Mouse (Mus musculus) forebrain, embryonic 13.5 days (tissue): ENCODE measurements around the gene Kif6. TPM values are rescaled to one million over a fixed set of nuclear protein-coding genes. Genes with fewer than 3 reads are reported as not detected.
A peak's percentile ranks its signal among the peaks of the same experiment; 100 is the strongest.

ENCODE experiments used
- ATAC-seq: fragments of 200-750 bp; cut with Nextera tagmentation; 2 replicates; pipeline ENCODE4 v1.8.0; 2017
- H3K27ac ChIP-seq: fragments of 300-500 bp; sonication (generic); 2 replicates; pipeline ENCODE4 v1.5.1; 2015; ENCODE audit warnings: inconsistent platforms, mild to moderate bottlenecking, moderate library complexity
- H3K27me3 ChIP-seq: fragments of 300-500 bp; sonication (generic); 2 replicates; pipeline ENCODE4 v1.6.1; 2015; ENCODE audit warnings: mild to moderate bottlenecking, inconsistent platforms
- H3K36me3 ChIP-seq: fragments of 300-500 bp; sonication (generic); 2 replicates; pipeline ENCODE4 v1.6.1; 2015; ENCODE audit warnings: mild to moderate bottlenecking, inconsistent platforms; ENCODE audit not compliant: poor library complexity, severe bottlenecking
- H3K4me1 ChIP-seq: fragments of 300-500 bp; sonication (generic); 2 replicates; pipeline ENCODE4 v1.6.1; 2015; ENCODE audit warnings: inconsistent platforms
- H3K4me2 ChIP-seq: fragments of 300-500 bp; sonication (generic); 2 replicates; pipeline ENCODE4 v1.6.1; 2015; ENCODE audit warnings: inconsistent platforms, mild to moderate bottlenecking, moderate library complexity
- H3K4me3 ChIP-seq: fragments of 300-500 bp; sonication (generic); 2 replicates; pipeline ENCODE4 v1.5.1; 2015; ENCODE audit warnings: mild to moderate bottlenecking, inconsistent platforms
- H3K9ac ChIP-seq: fragments of 300-500 bp; sonication (generic); 2 replicates; pipeline ENCODE4 v1.6.1; 2015; ENCODE audit warnings: mild to moderate bottlenecking, inconsistent platforms
- H3K9me3 ChIP-seq: fragments of 300-500 bp; sonication (generic); replicated peaks from 2 replicates; pipeline ENCODE4 v1.6.1; 2016; ENCODE audit warnings: inconsistent platforms
- WGBS: fragments of 180-500 bp; shearing (Covaris S2); methylation state at CpG from one replicate; pipeline ENCODE4 v1.1.7; 2015; 5-methylcytosine and 5-hydroxymethylcytosine counted together
- polyA plus RNA-seq: library from polyadenylated mRNA; unstranded; fragments of >200 nt; fragmentation: Nextera tagmentation; extraction: Ambion mirVana; gene quantifications from 2 replicates; pipeline ENCODE4 v1.2.1, GENCODE M21; 2015

Kif6 gene
- polyA plus RNA-seq, 1 experiment from 2014 or later, result 1.7 TPM

DNA sequence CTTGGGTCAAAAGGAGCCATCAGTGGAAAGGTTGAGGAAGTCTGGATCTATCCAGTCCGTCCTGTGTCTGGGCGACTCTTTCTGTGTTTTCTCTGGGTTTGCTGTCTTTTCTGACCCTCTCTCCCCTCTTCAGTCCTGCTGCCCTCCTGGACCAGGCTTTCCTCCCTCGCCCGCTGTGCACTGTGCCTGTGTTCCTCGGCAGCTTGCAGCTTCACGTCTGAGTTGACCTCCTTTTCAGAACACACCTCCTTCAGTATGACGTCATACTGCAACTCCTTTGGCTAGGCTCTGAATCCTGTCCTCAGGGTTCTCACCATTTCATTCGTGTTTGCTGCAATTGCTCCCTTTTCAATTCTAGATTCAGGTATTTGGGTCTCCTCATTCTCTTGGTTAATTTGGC lies 18.1 kb downstream of the Kif6 start:
- 47% methylated on average over 8 of the region's 8 CpGs for WGBS
- H3K36me3 ChIP-seq, result no peaks in the 10 kb centered on the region
- no peak overlapping the region for H3K4me3 ChIP-seq
- H3K9ac ChIP-seq, result no peak overlapping the region
- ATAC-seq, result no peak
- H3K4me1 ChIP-seq, result peaks cover 8% of the 10 kb centered on the region
- H3K9me3 ChIP-seq, result no peaks in the 10 kb centered on the region
- no peak overlapping the region for H3K27ac ChIP-seq
- H3K4me2 ChIP-seq, result no peak overlapping the region
- no peaks in the 10 kb centered on the region for H3K27me3 ChIP-seq

DNA sequence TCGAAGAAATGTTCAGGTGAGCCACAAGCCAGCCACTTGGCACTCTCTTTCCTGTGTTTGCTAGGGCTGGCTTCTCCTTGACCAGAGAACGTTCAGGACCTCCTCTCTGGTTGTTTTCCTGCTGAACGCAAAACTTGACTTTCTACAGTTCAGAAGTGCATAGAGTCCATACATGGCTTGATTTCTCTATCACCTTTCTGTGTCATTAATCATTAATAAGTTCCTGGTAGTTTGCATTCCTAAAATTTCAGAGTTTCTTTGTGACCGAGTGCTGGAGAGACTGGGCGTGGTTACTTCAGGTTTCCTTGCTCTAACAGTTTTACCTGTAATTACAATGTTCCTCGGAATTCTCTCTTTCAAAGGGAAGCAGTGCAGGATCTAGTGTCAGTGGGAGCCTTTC lies 27.0 kb downstream of the Kif6 start:
- Histone ChIP-seq H3K27me3 (no peaks in the 10 kb centered on the region), H3K4me2 (no peak overlapping the region), H3K27ac (no peak overlapping the region), H3K36me3 (no peaks in the 10 kb centered on the region), H3K4me1 (peaks cover 7% of the 10 kb centered on the region; the same call in 1 of the 2 replicates), H3K9ac (no peak overlapping the region), H3K4me3 (no peak overlapping the region), H3K9me3 (no peaks in the 10 kb centered on the region)
- WGBS, result 93% methylated on average over 6 of the region's 6 CpGs
- no peak for ATAC-seq

DNA sequence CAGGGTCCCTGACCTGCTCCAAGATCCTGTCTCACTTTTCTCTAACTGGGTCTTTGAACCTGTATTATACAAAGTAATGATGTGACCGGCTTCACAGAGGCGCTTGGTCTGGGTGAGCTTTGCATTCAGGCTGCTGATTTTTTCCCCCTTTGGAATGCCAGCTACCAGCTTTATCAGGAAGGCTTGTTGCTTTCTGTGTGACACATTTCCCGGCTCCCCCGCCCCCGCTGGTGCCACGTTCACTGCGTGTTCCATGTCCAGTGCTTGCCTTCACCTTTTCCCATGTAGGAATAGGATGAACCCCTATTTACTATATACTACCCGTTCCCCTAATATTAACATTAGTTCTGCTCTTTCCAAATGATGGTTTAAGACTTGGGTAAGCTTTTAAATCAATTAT lies 27.4 kb downstream of the Kif6 start:
- 94% methylated on average over 8 of the region's 8 CpGs for WGBS

DNA sequence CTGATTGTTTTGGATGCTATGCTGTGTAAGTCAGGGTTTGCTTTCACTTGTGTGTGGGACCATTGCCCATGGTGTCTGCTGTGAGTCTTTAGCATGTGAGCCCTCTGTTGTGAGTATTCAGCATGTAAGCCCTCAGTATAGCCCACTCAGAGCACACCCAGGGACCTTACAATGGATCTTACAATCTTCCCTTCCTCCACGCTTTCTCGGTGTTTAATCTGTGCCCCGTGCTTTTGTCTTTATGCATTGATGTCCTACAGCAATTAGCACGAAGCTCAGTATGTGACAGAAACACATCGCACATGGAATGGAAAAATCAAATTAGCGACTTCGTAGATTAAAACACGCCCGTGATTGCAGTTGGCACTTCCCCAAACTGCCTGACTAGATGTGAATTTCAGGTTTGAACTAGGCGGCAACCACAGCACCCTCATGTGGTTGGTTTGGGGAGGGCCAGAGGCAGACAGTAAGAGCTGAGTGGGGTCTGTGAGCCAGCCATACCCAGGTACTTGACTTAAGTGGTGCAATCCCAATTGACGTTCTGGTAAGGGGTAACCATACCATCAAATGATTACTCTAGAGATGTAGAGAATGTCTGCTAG lies 28.1 kb downstream of the Kif6 start:
- ATAC-seq, result peak; percentile 58
- Histone ChIP-seq H3K4me1 (peaks cover 7% of the 10 kb centered on the region; the same call in 1 of the 2 replicates), H3K27me3 (no peaks in the 10 kb centered on the region), H3K36me3 (no peaks in the 10 kb centered on the region), H3K9me3 (no peaks in the 10 kb centered on the region), H3K4me2 (no peak overlapping the region), H3K9ac (no peak overlapping the region), H3K27ac (peak overlapping the region; percentile 54; the same call in 1 of the 2 replicates), H3K4me3 (no peak overlapping the region)
- WGBS, result 66% methylated on average over 11 of the region's 11 CpGs

More for the DNA sequence above, 27.4 kb downstream of the Kif6 start:
- no peak overlapping the region for H3K4me3 ChIP-seq
- H3K27ac ChIP-seq, result no peak overlapping the region
- H3K9ac ChIP-seq, result no peak overlapping the region
- no peaks in the 10 kb centered on the region for H3K9me3 ChIP-seq
- H3K4me2 ChIP-seq, result no peak overlapping the region
- H3K27me3 ChIP-seq, result no peaks in the 10 kb centered on the region
- no peak for ATAC-seq
- H3K36me3 ChIP-seq, result no peaks in the 10 kb centered on the region
- H3K4me1 ChIP-seq, result peaks cover 7% of the 10 kb centered on the region; the same call in 1 of the 2 replicates

DNA sequence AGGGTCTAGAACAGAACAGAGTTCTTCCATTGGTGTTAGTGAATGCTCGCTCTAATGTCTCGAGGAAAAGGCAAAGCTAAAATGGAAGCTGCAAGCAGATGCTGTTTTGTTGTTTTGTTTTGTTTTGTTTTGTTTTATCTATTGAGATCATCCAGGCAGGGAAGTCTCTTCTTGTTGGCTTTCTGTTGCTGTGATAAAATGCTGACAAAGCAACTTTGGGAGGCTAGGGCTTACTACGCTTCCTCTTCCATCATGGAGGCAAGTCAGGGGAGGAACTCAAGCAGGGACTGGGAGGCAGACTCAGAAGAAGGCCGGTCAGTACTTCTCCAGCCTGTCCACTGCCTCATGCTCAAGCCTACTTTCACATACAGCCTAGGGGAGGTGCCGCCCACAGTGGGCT lies 31.3 kb downstream of the Kif6 start:
- ATAC-seq, result no peak
- H3K4me2 ChIP-seq, result no peak overlapping the region
- no peak overlapping the region for H3K4me3 ChIP-seq
- H3K4me1 ChIP-seq, result 0 out of 2 replicates have a peak, but pooled peaks cover 3% of the 10 kb centered on the region
- H3K9me3 ChIP-seq, result peaks cover 4% of the 10 kb centered on the region
- H3K27me3 ChIP-seq, result no peaks in the 10 kb centered on the region
- H3K9ac ChIP-seq, result no peak overlapping the region
- WGBS, result 92% methylated on average over 5 of the region's 5 CpGs
- no peaks in the 10 kb centered on the region for H3K36me3 ChIP-seq
- H3K27ac ChIP-seq, result no peak overlapping the region

DNA sequence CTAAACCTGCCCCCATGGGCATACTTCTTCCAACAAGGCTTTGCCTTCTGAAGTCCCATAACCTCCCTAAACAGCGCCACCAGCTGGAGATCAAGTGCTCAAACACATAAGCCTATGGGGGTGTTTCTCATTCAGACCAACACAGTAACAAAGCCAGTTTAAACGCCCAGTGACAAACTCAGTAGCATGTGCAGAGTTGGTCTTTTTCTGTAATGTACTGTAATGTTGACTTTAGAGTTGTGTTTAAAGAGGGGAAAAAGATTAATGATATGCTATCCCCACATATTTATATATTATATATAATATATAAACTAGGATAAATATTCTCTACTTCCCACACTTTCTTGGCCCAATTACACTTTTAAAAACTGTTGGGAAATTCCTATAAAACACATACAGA lies 34.0 kb downstream of the Kif6 start:
- no peak overlapping the region for H3K4me3 ChIP-seq
- H3K4me1 ChIP-seq, result peaks cover 9% of the 10 kb centered on the region
- H3K9ac ChIP-seq, result no peak overlapping the region
- no peaks in the 10 kb centered on the region for H3K27me3 ChIP-seq
- no peak for ATAC-seq
- no peak overlapping the region for H3K4me2 ChIP-seq
- no peak overlapping the region for H3K27ac ChIP-seq
- WGBS, result 80% methylated on average over 2 of the region's 2 CpGs
- peaks cover 4% of the 10 kb centered on the region for H3K9me3 ChIP-seq
- H3K36me3 ChIP-seq, result no peaks in the 10 kb centered on the region

DNA sequence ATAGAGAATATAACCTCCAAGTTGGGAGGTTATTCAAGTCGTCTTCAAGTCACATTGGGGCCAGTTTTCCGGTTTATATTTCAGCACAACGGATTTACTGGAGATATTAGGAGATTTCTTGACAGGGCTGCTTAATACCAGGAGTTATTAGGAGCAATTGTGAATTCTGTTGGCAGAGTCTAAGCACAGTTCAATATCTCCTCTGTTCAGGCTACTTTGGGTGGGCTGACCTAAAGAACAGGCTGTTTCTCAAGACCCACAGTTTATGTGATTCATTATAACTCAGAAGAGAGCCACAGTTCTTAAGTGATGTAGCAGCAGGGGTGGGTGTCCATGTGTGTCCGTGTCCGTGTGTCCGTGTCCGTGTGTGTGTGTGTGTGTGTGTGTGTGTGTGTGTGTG lies 34.5 kb downstream of the Kif6 start:
- no peaks in the 10 kb centered on the region for H3K27me3 ChIP-seq
- H3K27ac ChIP-seq, result no peak overlapping the region
- no peak overlapping the region for H3K9ac ChIP-seq
- no peak for ATAC-seq
- WGBS, result 90% methylated on average over 7 of the region's 7 CpGs
- no peak overlapping the region for H3K4me2 ChIP-seq
- peaks cover 9% of the 10 kb centered on the region for H3K4me1 ChIP-seq
- H3K9me3 ChIP-seq, result peaks cover 4% of the 10 kb centered on the region
- H3K36me3 ChIP-seq, result no peaks in the 10 kb centered on the region
- H3K4me3 ChIP-seq, result no peak overlapping the region

DNA sequence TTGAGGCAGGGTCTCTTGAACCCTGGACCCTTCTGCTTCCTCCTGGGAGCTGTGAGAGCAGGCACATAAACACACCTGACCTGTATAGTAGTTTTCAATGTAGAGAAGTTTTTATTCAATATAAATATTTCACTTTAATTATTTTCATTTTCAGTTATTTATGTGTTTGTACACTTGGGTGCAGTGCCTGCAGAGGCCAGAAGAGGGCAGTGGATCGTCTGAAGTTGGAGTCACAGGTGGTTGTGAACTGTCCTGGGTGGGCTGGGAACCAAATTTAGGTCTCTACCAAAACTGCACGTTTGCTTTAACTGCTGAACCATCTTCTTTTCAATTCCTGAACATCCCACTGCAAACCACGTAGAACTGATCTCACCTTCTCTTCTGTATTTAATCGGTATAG lies 35.4 kb downstream of the Kif6 start:
- Histone ChIP-seq H3K9ac (no peak overlapping the region), H3K4me1 (peaks cover 9% of the 10 kb centered on the region), H3K27me3 (no peaks in the 10 kb centered on the region), H3K9me3 (peaks cover 4% of the 10 kb centered on the region), H3K4me2 (no peak overlapping the region), H3K36me3 (no peaks in the 10 kb centered on the region), H3K27ac (no peak overlapping the region), H3K4me3 (no peak overlapping the region)
- 87% methylated on average over 4 of the region's 4 CpGs for WGBS
- ATAC-seq, result no peak

DNA sequence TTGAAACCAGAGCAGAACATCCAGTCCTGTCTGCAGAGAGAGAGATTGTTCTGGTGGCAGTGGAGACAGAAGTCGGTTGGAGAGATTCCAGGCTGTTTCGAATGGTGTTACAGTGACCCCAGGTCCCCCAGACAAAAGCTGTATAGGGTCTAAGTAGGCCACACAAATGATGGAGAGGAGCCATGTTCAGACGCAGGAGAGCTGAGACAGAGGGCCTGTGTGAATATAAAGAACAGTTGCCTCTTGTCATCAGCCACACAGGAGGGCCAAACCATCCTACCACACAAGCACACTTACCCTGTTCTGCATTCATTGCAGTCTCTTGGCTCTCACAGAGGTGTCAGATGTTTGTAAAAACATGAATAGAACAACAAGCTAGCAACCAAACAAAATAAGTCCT lies 37.4 kb downstream of the Kif6 start:
- Histone ChIP-seq H3K4me2 (no peak overlapping the region), H3K4me3 (no peak overlapping the region), H3K36me3 (no peaks in the 10 kb centered on the region), H3K27me3 (no peaks in the 10 kb centered on the region), H3K9me3 (peaks cover 4% of the 10 kb centered on the region), H3K4me1 (peaks cover 9% of the 10 kb centered on the region), H3K9ac (no peak overlapping the region), H3K27ac (peak overlapping the region; percentile 3; the same call in 1 of the 2 replicates)
- ATAC-seq, result peak; percentile 55
- WGBS, result 34% methylated on average over 3 of the region's 3 CpGs

DNA sequence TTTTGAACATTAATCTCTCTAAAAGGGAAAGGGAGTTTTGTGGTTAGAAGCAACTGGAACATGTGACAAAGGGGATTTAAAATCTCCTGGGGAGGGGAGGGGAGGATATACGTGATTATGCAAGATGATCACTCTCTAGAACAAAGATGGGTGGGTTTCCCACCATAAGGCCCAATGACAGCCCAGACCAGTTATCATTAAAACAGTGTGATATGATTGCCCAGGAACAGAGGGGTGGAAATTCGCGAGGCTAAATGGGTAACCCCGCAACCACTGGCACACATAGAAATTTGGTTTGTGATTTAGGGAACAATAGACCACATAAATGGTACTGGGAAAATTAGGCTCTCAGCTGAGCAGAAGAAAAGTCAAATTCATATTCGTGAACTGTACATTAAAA lies 37.9 kb downstream of the Kif6 start:
- 0 out of 2 replicates have a peak overlapping the region, but pooled peaks have one; percentile 3 for H3K27ac ChIP-seq
- H3K9me3 ChIP-seq, result peaks cover 4% of the 10 kb centered on the region
- 55% methylated on average over 5 of the region's 5 CpGs for WGBS
- no peak overlapping the region for H3K4me2 ChIP-seq
- H3K36me3 ChIP-seq, result no peaks in the 10 kb centered on the region
- H3K4me1 ChIP-seq, result peaks cover 9% of the 10 kb centered on the region
- no peak overlapping the region for H3K4me3 ChIP-seq
- no peaks in the 10 kb centered on the region for H3K27me3 ChIP-seq
- peak; percentile 36; the same call in 1 of the 2 replicates for ATAC-seq
- no peak overlapping the region for H3K9ac ChIP-seq

DNA sequence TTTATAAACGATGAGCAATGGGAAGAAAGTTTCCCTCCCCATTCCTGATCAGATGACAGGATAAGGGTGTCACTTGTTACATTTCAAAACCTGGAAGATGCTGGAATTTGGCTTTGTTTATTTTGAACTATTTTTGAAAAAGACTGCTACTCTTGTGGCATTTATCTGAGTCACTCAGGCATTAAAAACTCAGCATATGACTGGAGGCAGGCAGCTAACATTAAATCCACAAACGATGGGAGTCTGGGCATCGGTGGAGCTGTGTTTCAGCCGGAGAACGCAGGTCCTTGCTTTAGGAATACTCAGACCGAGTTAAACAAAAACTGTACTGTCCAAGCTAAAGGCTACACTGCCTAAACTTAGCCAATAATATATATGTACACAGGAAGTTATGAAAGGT lies 46.7 kb downstream of the Kif6 start:
- WGBS, result 69% methylated on average over 6 of the region's 6 CpGs
- H3K4me2 ChIP-seq, result no peak overlapping the region
- no peak overlapping the region for H3K9ac ChIP-seq
- no peak for ATAC-seq
- H3K4me1 ChIP-seq, result no peaks in the 10 kb centered on the region
- no peak overlapping the region for H3K27ac ChIP-seq
- no peaks in the 10 kb centered on the region for H3K36me3 ChIP-seq
- H3K27me3 ChIP-seq, result no peaks in the 10 kb centered on the region
- H3K9me3 ChIP-seq, result no peaks in the 10 kb centered on the region
- H3K4me3 ChIP-seq, result no peak overlapping the region

DNA sequence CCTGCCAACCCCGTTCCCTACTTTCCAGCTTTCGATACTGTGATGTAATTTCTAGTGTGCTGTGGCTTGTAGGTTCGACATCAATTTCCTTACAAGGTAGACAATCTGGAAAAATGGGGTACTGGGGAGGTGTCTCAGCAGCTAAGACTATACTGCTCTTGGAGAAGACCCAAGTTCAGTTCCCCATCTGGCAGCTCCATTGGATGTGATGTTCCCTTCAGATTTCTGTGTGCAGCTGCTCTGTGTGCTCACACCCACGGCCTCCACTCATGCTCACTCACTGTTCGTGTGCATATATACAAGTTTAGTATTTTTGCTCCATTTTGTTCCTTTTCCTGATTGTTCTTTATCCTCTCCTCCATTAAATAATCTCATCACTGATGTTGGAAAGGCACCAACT lies 51.8 kb downstream of the Kif6 start:
- Histone ChIP-seq H3K4me1 (0 out of 2 replicates have a peak, but pooled peaks cover 3% of the 10 kb centered on the region), H3K27ac (no peak overlapping the region), H3K4me3 (no peak overlapping the region), H3K4me2 (no peak overlapping the region), H3K9ac (no peak overlapping the region), H3K36me3 (no peaks in the 10 kb centered on the region), H3K27me3 (no peaks in the 10 kb centered on the region), H3K9me3 (no peaks in the 10 kb centered on the region)
- 93% methylated on average over 5 of the region's 5 CpGs for WGBS
- no peak for ATAC-seq

DNA sequence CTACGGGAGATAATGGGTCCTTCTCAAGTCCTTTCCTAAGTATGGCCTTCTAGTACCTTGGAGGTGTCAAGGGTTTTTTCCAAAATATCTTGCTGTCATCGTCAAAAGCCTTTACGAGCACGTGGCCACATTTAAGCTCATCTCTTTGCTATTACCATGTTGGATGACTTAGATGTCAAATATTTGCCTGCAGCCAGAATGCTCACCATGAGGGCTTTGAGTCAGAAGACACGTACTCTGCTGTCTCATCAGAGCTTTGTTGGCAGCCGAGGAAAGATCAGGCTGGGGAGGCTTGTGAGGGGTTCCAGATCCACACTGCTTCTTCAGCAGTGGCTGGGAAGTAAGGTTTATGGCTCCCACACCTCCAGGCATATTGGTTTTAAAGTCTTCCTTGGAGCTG lies 53.4 kb downstream of the Kif6 start:
- WGBS, result 90% methylated on average over 6 of the region's 6 CpGs
- no peak for ATAC-seq
- Histone ChIP-seq H3K4me1 (0 out of 2 replicates have a peak, but pooled peaks cover 10% of the 10 kb centered on the region), H3K36me3 (no peaks in the 10 kb centered on the region), H3K4me3 (no peak overlapping the region), H3K27me3 (no peaks in the 10 kb centered on the region), H3K4me2 (no peak overlapping the region), H3K9me3 (no peaks in the 10 kb centered on the region), H3K27ac (no peak overlapping the region), H3K9ac (no peak overlapping the region)
